Mouse (Mus musculus) spleen, adult 2 months (tissue): Measurements from ENCODE around the gene Gpam. TPM values are rescaled to one million over a fixed set of nuclear protein-coding genes. Genes with fewer than 3 reads are reported as not detected.

Source experiments
- DNase-seq, 2 experiments: peaks; one replicate each; pipeline versions ENCODE4 v3.0.0 to v3.0.0-alpha.2; 2012 to 2021; ENCODE audit warnings: low spot score in 2 of 2, low read depth in 1 of 2
- H3K27ac ChIP-seq: fragments of 200-500 bp; 2 replicates; pipeline ENCODE4 v1.5.1; 2012; ENCODE audit warnings: low read length, inconsistent platforms; ENCODE audit not compliant: insufficient read depth
- H3K27me3 ChIP-seq: fragments of 200-500 bp; 2 replicates; pipeline ENCODE4 v1.6.1; 2012; ENCODE audit warnings: mild to moderate bottlenecking, moderate library complexity, low read length, inconsistent platforms; ENCODE audit not compliant: control insufficient read depth, insufficient read depth
- H3K36me3 ChIP-seq: fragments of 200-500 bp; 2 replicates; pipeline ENCODE4 v1.6.1; 2012; ENCODE audit warnings: mild to moderate bottlenecking, low read length, inconsistent platforms; ENCODE audit not compliant: control insufficient read depth, insufficient read depth
- H3K4me1 ChIP-seq: fragments of 200-500 bp; 2 replicates; pipeline ENCODE4 v1.6.1; 2011; ENCODE audit warnings: inconsistent platforms; ENCODE audit not compliant: control insufficient read depth, insufficient read depth, insufficient read length
- H3K4me3 ChIP-seq: fragments of 200-500 bp; 2 replicates; pipeline ENCODE4 v1.5.1; 2011; ENCODE audit warnings: mild to moderate bottlenecking, inconsistent platforms; ENCODE audit not compliant: insufficient read depth, insufficient read length; ENCODE audit errors: extremely low read depth
- CTCF ChIP-seq: fragments of 200-500 bp; IDR thresholded peaks from 2 replicates; pipeline ENCODE4 v1.5.1; 2011; ENCODE audit warnings: mild to moderate bottlenecking, inconsistent platforms; ENCODE audit not compliant: insufficient read depth, insufficient read length, insufficient replicate concordance; ENCODE audit errors: extremely low read depth
- POLR2A ChIP-seq: fragments of 200-500 bp; IDR thresholded peaks from 2 replicates; pipeline ENCODE4 v1.6.1; 2011; ENCODE audit warnings: low read depth, low read length, inconsistent platforms
- WGBS: fragments of 180-500 bp; shearing (Covaris S2); methylation state at CpG from one replicate; pipeline ENCODE4 v1.1.7; 2018; 5-methylcytosine and 5-hydroxymethylcytosine counted together
- polyA plus RNA-seq: library from polyadenylated mRNA; depleted of rRNA; stranded (reverse); fragments of >200 nt; gene quantifications from 2 replicates; pipeline ENCODE4 v1.2.3, GENCODE M21; 2012

Gpam gene
- polyA plus RNA-seq, 1 experiment: 6.2 TPM

GRCm38 (mm10) chr19:55090142-55090541 is 36.9 kb downstream of the Gpam start:
- TF ChIP-seq POLR2A: no peak
- TF ChIP-seq CTCF: no peak
- DNase-seq: no peak
- H3K4me1 ChIP-seq: no peaks in the 10 kb centered on the region
- no peak overlapping the region for H3K4me3 ChIP-seq
- no peaks in the 10 kb centered on the region for H3K27me3 ChIP-seq
- 95% methylated on average over 7 of the region's 7 CpGs for WGBS
- peaks cover 40% of the 10 kb centered on the region for H3K36me3 ChIP-seq
- H3K27ac ChIP-seq: no peak overlapping the region

DNA sequence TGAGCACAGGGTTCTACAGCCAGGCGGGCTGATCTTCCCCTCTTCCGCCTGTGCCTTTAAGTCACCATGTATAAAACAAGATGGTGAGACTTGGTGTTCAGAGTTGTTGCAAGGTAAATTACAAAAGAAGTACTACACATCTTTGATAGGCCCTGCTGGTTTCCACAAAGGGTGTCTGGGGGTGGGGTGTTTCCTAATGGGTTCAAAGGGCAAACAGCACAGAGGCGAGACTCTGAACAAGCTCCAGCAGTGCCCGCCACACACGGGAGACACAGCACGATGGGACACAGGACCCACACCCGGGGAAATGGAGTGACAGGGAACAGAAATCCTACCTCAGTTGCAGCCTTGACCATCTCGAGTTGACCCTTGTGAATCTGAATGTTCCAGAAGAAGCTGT is 39.3 kb downstream of the Gpam start:
- whole genome bisulfite sequencing: 90% methylated on average over 8 of the region's 8 CpGs
- no peak for DNase-seq
- Histone ChIP-seq H3K27me3 (no peaks in the 10 kb centered on the region), H3K4me3 (no peak overlapping the region), H3K4me1 (no peaks in the 10 kb centered on the region), H3K27ac (no peak overlapping the region), H3K36me3 (peaks cover 45% of the 10 kb centered on the region)
- TF ChIP-seq CTCF: no peak
- no peak for TF ChIP-seq POLR2A

DNA sequence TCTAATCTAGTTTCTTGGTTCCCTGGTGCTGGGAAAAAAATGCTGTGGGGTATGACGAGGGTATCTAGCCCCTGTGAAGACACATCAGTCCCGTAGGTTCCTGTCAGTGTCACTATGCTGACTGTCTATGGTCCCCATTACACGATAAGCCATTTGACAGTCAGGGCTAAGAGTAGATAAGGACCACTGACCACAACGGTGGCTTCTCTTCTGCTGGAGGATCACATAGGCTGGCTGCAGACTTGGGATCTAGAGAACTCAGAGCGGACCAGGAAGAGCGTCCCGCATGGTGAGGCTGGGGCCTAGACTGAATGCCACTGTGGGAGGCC is 41.2 kb downstream of the Gpam start:
- H3K27me3 ChIP-seq: no peaks in the 10 kb centered on the region
- WGBS: 83% methylated on average over 7 of the region's 7 CpGs
- no peaks in the 10 kb centered on the region for H3K4me1 ChIP-seq
- H3K36me3 ChIP-seq: peaks cover 54% of the 10 kb centered on the region
- no peak overlapping the region for H3K27ac ChIP-seq
- H3K4me3 ChIP-seq: no peak overlapping the region
- no peak for DNase-seq
- no peak for TF ChIP-seq POLR2A
- TF ChIP-seq CTCF: no peak

- 72% methylated on average over 4 of the region's 4 CpGs for WGBS
- Histone ChIP-seq H3K36me3 (peaks cover 51% of the 10 kb centered on the region), H3K4me1 (no peaks in the 10 kb centered on the region)
Observed at GRCm38 (mm10) chr19:55084971-55085856, 41.8 kb downstream of the Gpam start.

GRCm38 (mm10) chr19:55076822-55077221 is 50.2 kb downstream of the Gpam start:
- DNase-seq: no peak
- 93% methylated on average over 8 of the region's 8 CpGs for WGBS
- peaks cover 49% of the 10 kb centered on the region for H3K36me3 ChIP-seq
- no peak for TF ChIP-seq POLR2A
- TF ChIP-seq CTCF: no peak
- H3K27ac ChIP-seq: no peak overlapping the region
- no peaks in the 10 kb centered on the region for H3K27me3 ChIP-seq
- no peak overlapping the region for H3K4me3 ChIP-seq
- no peaks in the 10 kb centered on the region for H3K4me1 ChIP-seq

More at GRCm38 (mm10) chr19:55084971-55085856, 41.8 kb downstream of the Gpam start:
- Histone ChIP-seq H3K27ac (no peak overlapping the region), H3K4me3 (no peak overlapping the region), H3K27me3 (no peaks in the 10 kb centered on the region)
- TF ChIP-seq CTCF: no peak
- no peak for TF ChIP-seq POLR2A
- DNase-seq: no peak

DNA sequence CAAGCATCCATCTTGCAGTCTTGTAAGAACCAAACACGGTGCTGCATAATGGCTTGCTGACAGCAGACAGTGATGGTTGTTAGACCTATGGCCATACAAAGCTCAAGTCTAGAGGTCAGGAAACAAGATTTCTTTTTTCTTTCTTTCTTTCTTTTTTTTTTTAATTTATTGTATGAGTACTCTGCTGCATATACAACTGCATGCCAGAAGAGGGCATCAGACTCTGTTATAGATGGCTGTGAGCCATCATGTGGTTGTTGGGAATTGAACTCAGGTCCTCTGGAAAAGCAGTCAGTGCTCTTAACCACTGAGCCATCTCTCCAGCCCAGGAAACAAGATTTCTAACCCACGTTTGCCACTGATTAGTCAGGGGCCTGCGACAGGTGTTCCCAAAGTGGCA is 54.0 kb downstream of the Gpam start:
- no peaks in the 10 kb centered on the region for H3K4me1 ChIP-seq
- H3K36me3 ChIP-seq: peaks cover 43% of the 10 kb centered on the region
- H3K27ac ChIP-seq: no peak overlapping the region
- H3K27me3 ChIP-seq: no peaks in the 10 kb centered on the region
- TF ChIP-seq CTCF (no peak), POLR2A (no peak)
- H3K4me3 ChIP-seq: no peak overlapping the region
- 93% methylated on average over 3 of the region's 3 CpGs for WGBS
- DNase-seq: no peak

- Histone ChIP-seq H3K27me3 (no peaks in the 10 kb centered on the region), H3K4me1 (no peaks in the 10 kb centered on the region), H3K4me3 (no peak overlapping the region), H3K36me3 (peaks cover 20% of the 10 kb centered on the region), H3K27ac (no peak overlapping the region)
- TF ChIP-seq CTCF (no peak), POLR2A (no peak)
- 95% methylated on average over 8 of the region's 8 CpGs for WGBS
- DNase-seq: no peak
Observed at GRCm38 (mm10) chr19:55069054-55069453, 58.0 kb downstream of the Gpam start.
